Mouse (Mus musculus): ENCODE measurements at regions not wholly inside any gene's neighbourhood (a gene's known extent, or its start where the extent isn't known, plus 50 kb on each side); places are given as distances from the start of the nearest gene placed in this dataset.

DNA sequence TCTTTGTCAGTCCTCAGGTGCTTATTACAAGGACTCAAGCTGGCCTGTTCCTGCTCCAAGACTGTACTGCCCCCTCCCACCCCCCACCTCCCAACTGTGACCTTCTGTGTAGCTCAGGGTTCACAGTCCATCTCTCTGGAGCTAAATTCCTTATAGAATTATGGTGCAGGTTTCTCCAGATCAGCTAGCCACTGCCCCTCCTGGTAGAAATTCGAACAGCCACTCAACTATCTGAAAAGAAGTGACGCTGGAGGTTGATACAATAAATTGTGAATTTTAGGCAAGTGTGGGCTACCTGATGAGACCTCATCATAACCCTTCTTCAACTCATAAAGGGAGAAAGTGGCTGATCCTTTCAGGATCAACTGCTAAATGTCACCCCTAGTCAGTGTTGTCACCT is 86.3 kb downstream of the Cct8l1 start:
- Histone ChIP-seq H3K4me1 (no peaks in the 10 kb centered on the region), H3K9me3 (replicated peaks) (no peaks in the 10 kb centered on the region), H3K27me3 (ENCODE audit: low read depth, poor library complexity, severe bottlenecking) (no peaks in the 10 kb centered on the region), H3K36me3 (no peaks in the 10 kb centered on the region), H3K27ac (no peak overlapping the region), H3K4me3 (no peak overlapping the region)
- WGBS, result 66% methylated on average over 2 of the region's 2 CpGs
- no peak for DNase-seq (ENCODE audit: low spot score)

DNA sequence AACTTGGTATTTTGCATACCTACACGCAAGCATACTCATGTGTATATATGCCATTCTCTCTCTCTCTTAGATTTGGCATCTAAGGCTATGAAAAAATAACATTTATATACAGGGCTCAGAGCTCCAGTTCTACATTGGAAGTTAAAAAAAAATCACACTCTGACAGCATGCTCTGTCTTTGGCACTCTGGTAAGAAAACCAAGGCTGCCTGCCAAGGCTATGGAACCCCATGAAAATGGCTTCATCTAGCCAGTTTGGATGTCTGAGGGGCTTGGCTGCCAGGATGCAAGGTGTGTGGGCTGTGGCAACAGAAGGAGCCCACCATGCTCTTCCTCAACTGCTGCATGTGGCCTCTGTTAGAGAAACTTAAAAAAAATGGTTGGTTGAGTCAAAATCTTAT is 83.5 kb downstream of the Cct8l1 start:
- Histone ChIP-seq H3K9me3 (replicated peaks) (no peaks in the 10 kb centered on the region), H3K27ac (no peak overlapping the region), H3K4me3 (no peak overlapping the region), H3K4me1 (no peaks in the 10 kb centered on the region), H3K27me3 (ENCODE audit: low read depth, poor library complexity, severe bottlenecking) (no peaks in the 10 kb centered on the region), H3K36me3 (no peaks in the 10 kb centered on the region)
- 91% methylated on average over 1 of the region's 1 CpGs for WGBS
- DNase-seq (ENCODE audit: low spot score), result no peak

DNA sequence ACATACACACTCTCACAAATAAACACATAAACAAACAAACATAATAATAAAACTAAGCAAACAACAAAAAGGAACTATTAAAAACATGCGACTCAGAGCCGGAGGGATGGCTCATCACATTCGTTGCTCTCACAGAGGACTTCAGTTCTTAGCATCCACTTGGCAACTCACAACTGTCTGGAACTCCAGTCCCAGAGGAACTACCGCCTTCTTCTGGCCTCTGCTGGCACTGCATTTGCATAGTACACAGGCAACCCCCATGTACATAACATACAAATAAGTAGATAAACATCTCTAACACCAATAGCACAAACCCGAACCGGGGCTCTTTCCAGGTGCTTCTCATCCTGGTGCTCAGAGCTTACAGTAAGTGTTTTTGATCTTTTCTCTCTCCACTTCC is 81.9 kb downstream of the Cct8l1 start:
- WGBS, result 89% methylated on average over 6 of the region's 6 CpGs

DNA sequence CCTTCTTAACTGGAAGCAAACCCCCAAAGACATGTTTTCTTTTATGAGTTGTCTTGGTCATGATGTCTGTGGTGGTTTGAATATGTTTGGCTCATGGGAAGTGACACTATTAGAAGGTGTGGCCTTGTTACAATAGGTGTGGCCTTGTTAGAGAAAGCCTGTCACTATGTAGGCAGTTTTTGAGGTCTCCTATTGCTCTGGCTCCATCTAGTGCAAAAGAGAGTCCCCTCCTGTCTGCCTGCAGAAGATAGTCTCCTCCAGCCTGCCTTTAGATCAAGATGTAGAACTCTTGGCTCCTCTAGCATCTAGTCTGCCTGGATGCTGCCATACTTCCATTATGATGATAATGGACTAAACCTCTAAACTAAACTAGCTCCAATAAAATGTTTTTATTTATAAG is 75.8 kb downstream of the Cct8l1 start:
- Histone ChIP-seq H3K36me3 (no peaks in the 10 kb centered on the region), H3K27ac (no peak overlapping the region), H3K4me1 (no peaks in the 10 kb centered on the region), H3K4me3 (no peak overlapping the region), H3K9me3 (replicated peaks) (no peaks in the 10 kb centered on the region), H3K27me3 (ENCODE audit: low read depth, poor library complexity, severe bottlenecking) (no peaks in the 10 kb centered on the region)
- DNase-seq (ENCODE audit: low spot score), result no peak

More for the DNA sequence above, 81.9 kb downstream of the Cct8l1 start:
- Histone ChIP-seq H3K4me3 (no peak overlapping the region), H3K27me3 (ENCODE audit: low read depth, poor library complexity, severe bottlenecking) (no peaks in the 10 kb centered on the region), H3K9me3 (replicated peaks) (no peaks in the 10 kb centered on the region), H3K36me3 (no peaks in the 10 kb centered on the region), H3K27ac (no peak overlapping the region), H3K4me1 (no peaks in the 10 kb centered on the region)
- no peak for DNase-seq (ENCODE audit: low spot score)

Data from limb, embryonic 10.5 days (tissue).